Mouse (Mus musculus) heart, postnatal 36 days (tissue): ENCODE results near the gene Ptcra. TPM values are rescaled to one million over a fixed set of nuclear protein-coding genes. Genes with fewer than 3 reads are reported as not detected.
"Not testable (repeated sequence)": the region's sequence is repeated elsewhere in the genome, so short reads cannot be mapped to it uniquely, and the experiment has no call there.

Source experiments
- DNase-seq, 2 experiments: peaks; one replicate each; pipeline ENCODE4 v3.0.0; 2021 to 2022
- intact Hi-C: fragments of 180-260 bp; cut with DNase I; formaldehyde crosslinking; loops from one replicate; pipeline ENCODE4 v1.15.1; 2025
- total RNA-seq, 2 experiments: library from RNA; stranded (reverse); gene quantifications; 2 replicates each; pipeline ENCODE4 v1.2.3; 2021

Gene Ptcra
- total RNA-seq, result not detected

GRCm38 (mm10) chr17:46763544-46763943 lies at the start of gene Ptcra:
Gene Ptcra (minus strand): TSS chr17:46763712.
- intact Hi-C loops, result no loop called here
- DNase-seq, result no peak

GRCm38 (mm10) chr17:46812442-46812841 lies 48.9 kb upstream of the Ptcra start:
- intact Hi-C loops, result loop anchor here (5.0 kb wide), 1 partner anchor 40 kb away; no protein-coding TSS in a partner anchor
- DNase-seq, result no peak

GRCm38 (mm10) chr17:46810672-46811071 lies 47.2 kb upstream of the Ptcra start:
- intact Hi-C loops, result loop anchor here (5.0 kb wide), 1 partner anchor 42 kb away; no protein-coding TSS in a partner anchor

GRCm38 (mm10) chr17:46809131-46809830 lies 45.8 kb upstream of the Ptcra start:
- DNase-seq, result peak in 1 of 2 experiments; percentile 35
- intact Hi-C loops, result loop anchor here (5.0 kb wide), 1 partner anchor 78 kb away; no protein-coding TSS in a partner anchor

More at GRCm38 (mm10) chr17:46810672-46811071, 47.2 kb upstream of the Ptcra start:
- no peak for DNase-seq

- intact Hi-C loops, result loop anchor here (5.0 kb wide), 1 partner anchor 79 kb away; no protein-coding TSS in a partner anchor
- no peak for DNase-seq
Observed at GRCm38 (mm10) chr17:46808376-46808775, 44.9 kb upstream of the Ptcra start.

GRCm38 (mm10) chr17:46801761-46802160 lies 38.2 kb upstream of the Ptcra start:
- intact Hi-C loops, result no loop called here
- no peak for DNase-seq

GRCm38 (mm10) chr17:46799680-46800079 lies 36.2 kb upstream of the Ptcra start:
- intact Hi-C loops, result no loop called here
- no peak for DNase-seq

GRCm38 (mm10) chr17:46797386-46797785 lies 33.9 kb upstream of the Ptcra start:
- intact Hi-C loops, result no loop called here
- DNase-seq, result no peak

- intact Hi-C loops, result no loop called here
- DNase-seq, result no peak
Observed at GRCm38 (mm10) chr17:46796743-46797142, 33.2 kb upstream of the Ptcra start.

- intact Hi-C loops, result no loop called here
- DNase-seq, result no peak
Observed at GRCm38 (mm10) chr17:46792963-46793362, 29.5 kb upstream of the Ptcra start.

- intact Hi-C loops, result not testable (repeated sequence)
Observed at GRCm38 (mm10) chr17:46787974-46788373, 24.5 kb upstream of the Ptcra start.

GRCm38 (mm10) chr17:46786952-46787351 lies 23.4 kb upstream of the Ptcra start:
- intact Hi-C loops, result no loop called here

More at GRCm38 (mm10) chr17:46787974-46788373, 24.5 kb upstream of the Ptcra start:
- DNase-seq, result not testable (repeated sequence)

GRCm38 (mm10) chr17:46783222-46783565 lies 19.7 kb upstream of the Ptcra start:
- intact Hi-C loops, result no loop called here

More at GRCm38 (mm10) chr17:46786952-46787351, 23.4 kb upstream of the Ptcra start:
- DNase-seq, result no peak

GRCm38 (mm10) chr17:46782341-46783221 lies 19.1 kb upstream of the Ptcra start, which contains the start of gene Rpl7l1:
Gene Rpl7l1 (minus strand): TSS chr17:46782672.
- DNase-seq, result peak; percentile 91 to 95
- intact Hi-C loops, result loop anchor here (1.0 kb wide), 2 partner anchors 75 to 108 kb away; partner anchors contain the start of gene Tbcc

More at GRCm38 (mm10) chr17:46783222-46783565, 19.7 kb upstream of the Ptcra start:
- DNase-seq, result no peak

GRCm38 (mm10) chr17:46781876-46782275 lies 18.4 kb upstream of the Ptcra start:
- DNase-seq, result no peak
- intact Hi-C loops, result loop anchor here (1.0 kb wide), 2 partner anchors 75 to 108 kb away; partner anchors contain the start of gene Tbcc

- intact Hi-C loops, result no loop called here
- no peak for DNase-seq
Observed at GRCm38 (mm10) chr17:46776087-46776486, 12.6 kb upstream of the Ptcra start.

- intact Hi-C loops, result no loop called here
- DNase-seq, result no peak
Observed at GRCm38 (mm10) chr17:46775070-46775469, 11.6 kb upstream of the Ptcra start.

GRCm38 (mm10) chr17:46774131-46774472 lies 10.6 kb upstream of the Ptcra start:
- DNase-seq, result no peak
- intact Hi-C loops, result no loop called here

- no peak for DNase-seq
- intact Hi-C loops, result loop anchor here (2.0 kb wide), 1 partner anchor 21 kb away; the partner anchor contains the start of gene Cnpy3
Observed at GRCm38 (mm10) chr17:46773278-46774130, 10.0 kb upstream of the Ptcra start.
